Mouse (Mus musculus): ENCODE results near the gene Ampd2. TPM values are rescaled to one million over a fixed set of nuclear protein-coding genes. Genes with fewer than 3 reads are reported as not detected.

Ampd2 gene
- polyA plus RNA-seq, 1 experiment from 2014 or later, result 18.2 TPM

DNA sequence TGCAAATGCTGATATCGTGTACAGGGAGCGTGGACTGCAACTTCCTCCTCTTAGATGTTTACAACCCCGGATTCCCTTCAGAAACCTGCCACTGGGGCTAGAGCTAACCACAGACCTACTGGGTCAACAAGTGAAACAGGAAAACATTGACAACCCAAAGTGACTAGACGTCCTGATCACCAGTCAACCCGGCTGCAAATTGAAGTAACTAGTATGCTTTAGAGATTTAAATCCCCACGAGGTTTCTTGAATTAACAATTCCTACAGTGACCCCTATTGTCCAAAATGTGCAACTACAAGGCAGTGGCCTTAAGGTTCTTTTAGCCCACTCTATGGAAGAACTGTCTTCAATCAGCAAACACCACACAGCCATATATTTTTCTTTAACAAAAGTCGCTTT is 25.0 kb downstream of the Ampd2 start:
- Histone ChIP-seq H3K36me3 (ENCODE audit: control insufficient read depth, insufficient read depth) (no peaks in the 10 kb centered on the region), H3K9me3 (ENCODE audit: control insufficient read depth) (no peaks in the 10 kb centered on the region), H3K4me2 (replicated peaks; ENCODE audit: low read depth) (peak overlapping the region; percentile 51), H3K9ac (ENCODE audit: low read depth, low read length) (no peak overlapping the region), H3K4me3 (ENCODE audit: low read depth, low read length) (no peak overlapping the region), H3K27ac (ENCODE audit: low read depth, low read length) (no peak overlapping the region), H3K27me3 (replicated peaks; ENCODE audit: control insufficient read depth, insufficient read depth, low read length) (no peaks in the 10 kb centered on the region), H3K4me1 (replicated peaks; ENCODE audit: control insufficient read depth, insufficient read depth, low read length) (no peaks in the 10 kb centered on the region)
- no peak for ATAC-seq
- peak; percentile 80 for TF ChIP-seq CTCF (IDR thresholded peaks at IDR 0.05; ENCODE audit: low read depth)
- WGBS, result 8% methylated on average over 7 of the region's 7 CpGs

DNA sequence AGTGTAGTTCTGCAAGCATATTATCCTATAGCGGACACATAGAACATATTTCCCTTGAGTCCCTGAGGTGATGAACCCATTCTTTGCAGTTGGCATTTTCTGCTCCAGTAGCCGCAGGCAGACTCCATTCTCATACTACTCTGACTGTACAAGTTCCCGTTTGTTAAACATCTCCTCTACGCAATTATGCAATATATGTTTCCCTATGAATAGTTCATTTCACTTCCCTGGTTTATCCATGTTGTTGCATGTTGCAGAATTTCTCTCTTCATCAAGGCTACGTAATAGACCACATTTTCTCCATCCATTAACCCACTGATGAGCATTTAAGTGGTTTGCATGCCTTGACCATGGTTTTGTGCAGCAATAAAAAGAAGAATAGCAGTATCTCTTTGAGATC is 36.0 kb downstream of the Ampd2 start:
- Histone ChIP-seq H3K27me3 (replicated peaks; ENCODE audit: control insufficient read depth, insufficient read depth, low read length) (no peaks in the 10 kb centered on the region), H3K27ac (ENCODE audit: low read depth, low read length) (no peak overlapping the region), H3K9me3 (ENCODE audit: control insufficient read depth) (no peaks in the 10 kb centered on the region), H3K4me3 (ENCODE audit: low read depth, low read length) (no peak overlapping the region), H3K4me1 (replicated peaks; ENCODE audit: control insufficient read depth, insufficient read depth, low read length) (no peaks in the 10 kb centered on the region), H3K36me3 (ENCODE audit: control insufficient read depth, insufficient read depth) (no peaks in the 10 kb centered on the region), H3K4me2 (replicated peaks; ENCODE audit: low read depth) (no peak overlapping the region), H3K9ac (ENCODE audit: low read depth, low read length) (no peak overlapping the region)
- TF ChIP-seq CTCF (IDR thresholded peaks at IDR 0.05; ENCODE audit: low read depth), result no peak
- ATAC-seq, result no peak
- 90% methylated on average over 5 of the region's 5 CpGs for WGBS

DNA sequence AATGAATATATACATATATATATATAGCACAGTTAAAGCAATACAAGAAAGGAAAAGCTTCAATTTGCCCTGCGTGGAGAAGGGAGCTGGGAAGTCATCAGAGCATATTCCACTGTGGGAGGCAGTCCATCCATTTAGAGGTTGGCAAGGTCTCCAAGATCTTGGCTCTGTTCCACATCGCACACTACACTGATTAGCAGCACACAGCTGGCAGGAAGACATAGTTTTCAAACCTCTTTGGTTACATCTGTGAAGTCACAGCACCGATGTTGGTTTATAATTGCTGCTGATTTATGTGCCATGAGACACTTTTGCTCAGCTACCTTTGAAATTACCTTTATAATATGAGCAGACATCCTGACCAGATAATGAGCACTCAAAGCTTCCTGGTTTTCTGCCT is 38.1 kb downstream of the Ampd2 start:
- no peak overlapping the region for H3K4me2 ChIP-seq (replicated peaks; ENCODE audit: low read depth)
- H3K36me3 ChIP-seq (ENCODE audit: control insufficient read depth, insufficient read depth), result no peaks in the 10 kb centered on the region
- no peak overlapping the region for H3K9ac ChIP-seq (ENCODE audit: low read depth, low read length)
- H3K4me3 ChIP-seq (ENCODE audit: low read depth, low read length), result no peak overlapping the region
- 43% methylated on average over 3 of the region's 3 CpGs for WGBS
- no peak overlapping the region for H3K27ac ChIP-seq (ENCODE audit: low read depth, low read length)
- H3K27me3 ChIP-seq (replicated peaks; ENCODE audit: control insufficient read depth, insufficient read depth, low read length), result no peaks in the 10 kb centered on the region
- no peaks in the 10 kb centered on the region for H3K4me1 ChIP-seq (replicated peaks; ENCODE audit: control insufficient read depth, insufficient read depth, low read length)
- no peak for ATAC-seq
- TF ChIP-seq CTCF (IDR thresholded peaks at IDR 0.05; ENCODE audit: low read depth), result no peak
- no peaks in the 10 kb centered on the region for H3K9me3 ChIP-seq (ENCODE audit: control insufficient read depth)

DNA sequence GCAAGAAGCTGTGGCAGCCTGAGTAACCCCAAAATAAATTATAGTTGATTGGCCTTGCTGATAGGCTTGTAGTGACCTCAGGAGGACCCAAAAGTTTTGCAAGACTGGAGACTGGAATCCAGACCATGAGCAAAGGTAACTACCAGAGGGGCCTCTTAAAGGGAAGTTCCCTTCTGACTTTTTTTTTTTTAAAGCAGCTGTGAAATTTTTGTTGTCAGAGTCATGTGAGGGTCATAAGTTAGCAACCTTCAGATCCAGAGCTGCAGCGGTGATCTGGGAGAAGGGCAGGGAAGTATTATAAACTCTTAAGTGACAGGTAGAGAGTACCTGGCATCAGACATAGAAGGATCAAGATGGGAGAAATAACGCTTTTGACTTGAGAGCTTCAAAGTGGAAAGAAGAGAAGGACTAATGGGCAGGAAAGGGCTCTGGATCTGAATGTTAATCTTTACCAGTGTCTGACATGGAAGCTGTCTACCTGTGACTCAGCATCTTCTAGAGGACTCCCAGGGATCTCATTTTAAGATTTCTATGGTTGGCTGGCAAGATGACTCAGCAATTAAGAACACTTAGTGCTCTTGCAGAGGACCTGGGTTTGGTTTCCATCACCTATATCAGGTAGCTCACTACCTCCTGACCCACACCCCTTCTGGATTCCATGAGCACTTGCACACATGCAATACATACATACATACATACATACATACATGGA is 39.4 kb downstream of the Ampd2 start:
- no peaks in the 10 kb centered on the region for H3K9me3 ChIP-seq (ENCODE audit: control insufficient read depth)
- no peak overlapping the region for H3K4me2 ChIP-seq (replicated peaks; ENCODE audit: low read depth)
- H3K36me3 ChIP-seq (ENCODE audit: control insufficient read depth, insufficient read depth), result no peaks in the 10 kb centered on the region
- no peaks in the 10 kb centered on the region for H3K4me1 ChIP-seq (replicated peaks; ENCODE audit: control insufficient read depth, insufficient read depth, low read length)
- WGBS, result 61% methylated on average over 2 of the region's 2 CpGs
- H3K27ac ChIP-seq (ENCODE audit: low read depth, low read length), result no peak overlapping the region
- H3K9ac ChIP-seq (ENCODE audit: low read depth, low read length), result no peak overlapping the region
- no peak for ATAC-seq
- no peak overlapping the region for H3K4me3 ChIP-seq (ENCODE audit: low read depth, low read length)
- TF ChIP-seq CTCF (IDR thresholded peaks at IDR 0.05; ENCODE audit: low read depth), result no peak
- no peaks in the 10 kb centered on the region for H3K27me3 ChIP-seq (replicated peaks; ENCODE audit: control insufficient read depth, insufficient read depth, low read length)

DNA sequence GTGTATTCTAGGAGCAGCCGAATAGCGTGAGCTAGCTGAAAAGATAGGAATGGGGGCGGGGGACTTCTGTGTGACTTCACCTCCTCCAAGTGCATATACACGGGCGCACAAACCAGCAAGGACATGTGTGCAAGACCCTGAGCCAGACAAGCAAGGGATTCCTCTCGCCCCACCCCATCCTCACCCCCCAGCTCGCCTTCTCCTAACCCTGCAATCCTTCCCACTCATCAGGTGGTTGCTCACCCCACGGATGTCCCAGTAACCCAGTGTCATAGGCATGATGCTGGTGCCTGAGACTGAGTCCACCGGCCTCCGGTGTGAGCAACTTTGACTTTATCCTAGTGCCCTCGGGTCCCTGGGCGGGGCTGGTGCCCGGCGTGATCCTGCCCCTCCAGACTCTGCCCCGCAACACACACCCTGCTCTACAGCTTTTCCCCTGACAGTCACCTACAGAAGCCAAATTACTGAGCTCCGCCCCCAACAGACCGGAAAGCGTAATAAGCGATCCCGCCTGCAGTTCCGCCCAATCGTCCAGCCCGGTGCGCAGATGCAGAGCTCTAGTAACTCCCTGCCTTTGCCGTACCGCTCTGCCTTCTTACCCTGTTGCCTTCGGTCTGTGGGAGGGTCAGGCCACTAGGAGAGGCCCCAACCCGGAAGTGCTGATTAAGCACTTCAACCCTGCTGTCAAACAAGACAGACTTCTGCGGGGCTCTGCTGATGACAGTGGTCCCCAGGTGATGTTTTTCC is 41.9 kb downstream of the Ampd2 start, which contains the start of gene Gstm4:
Gene Gstm4, minus strand, starts transcription at position 501 of the 747 bp plus-strand sequence.
- Histone ChIP-seq H3K9me3 (ENCODE audit: control insufficient read depth) (no peaks in the 10 kb centered on the region), H3K36me3 (ENCODE audit: control insufficient read depth, insufficient read depth) (no peaks in the 10 kb centered on the region), H3K4me1 (replicated peaks; ENCODE audit: control insufficient read depth, insufficient read depth, low read length) (no peaks in the 10 kb centered on the region), H3K27ac (ENCODE audit: low read depth, low read length) (peak within 1 kb of the TSS; percentile 76), H3K9ac (ENCODE audit: low read depth, low read length) (peak within 1 kb of the TSS; percentile 64), H3K4me2 (replicated peaks; ENCODE audit: low read depth) (peak within 1 kb of the TSS; percentile 81), H3K27me3 (replicated peaks; ENCODE audit: control insufficient read depth, insufficient read depth, low read length) (no peaks in the 10 kb centered on the region), H3K4me3 (ENCODE audit: low read depth, low read length) (peak within 1 kb of the TSS; percentile 46)
- TF ChIP-seq CTCF (IDR thresholded peaks at IDR 0.05; ENCODE audit: low read depth), result peak; percentile 47
- ATAC-seq, result peak; percentile 95
- WGBS, result 4% methylated on average over 29 of the region's 29 CpGs

DNA sequence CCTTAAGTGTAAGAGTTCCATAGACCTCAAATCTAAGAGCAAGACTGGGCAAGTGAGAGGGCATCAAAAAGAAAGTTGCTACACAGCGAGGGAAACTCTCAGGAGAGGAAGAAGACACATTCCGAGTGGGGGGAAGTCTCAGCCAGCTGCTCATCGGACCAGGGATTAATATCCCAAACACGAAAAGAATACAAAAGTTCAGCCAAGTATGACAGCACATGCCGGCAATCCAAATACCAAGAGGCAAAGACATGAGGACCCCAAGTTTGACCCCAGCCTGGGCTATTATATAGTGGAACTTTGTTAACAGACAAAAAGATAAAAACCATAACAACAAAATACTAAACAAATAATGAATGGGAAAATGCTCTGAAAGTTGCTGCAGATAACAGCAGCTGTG is 53.3 kb downstream of the Ampd2 start:
- no peak for ATAC-seq
- Histone ChIP-seq H3K4me2 (replicated peaks; ENCODE audit: low read depth) (no peak overlapping the region), H3K9me3 (ENCODE audit: control insufficient read depth) (no peaks in the 10 kb centered on the region), H3K4me3 (ENCODE audit: low read depth, low read length) (no peak overlapping the region), H3K27me3 (replicated peaks; ENCODE audit: control insufficient read depth, insufficient read depth, low read length) (no peaks in the 10 kb centered on the region), H3K4me1 (replicated peaks; ENCODE audit: control insufficient read depth, insufficient read depth, low read length) (0 out of 2 replicates have a peak, but pooled peaks cover 2% of the 10 kb centered on the region), H3K9ac (ENCODE audit: low read depth, low read length) (no peak overlapping the region), H3K27ac (ENCODE audit: low read depth, low read length) (no peak overlapping the region), H3K36me3 (ENCODE audit: control insufficient read depth, insufficient read depth) (no peaks in the 10 kb centered on the region)
- no peak for TF ChIP-seq CTCF (IDR thresholded peaks at IDR 0.05; ENCODE audit: low read depth)
- 49% methylated on average over 5 of the region's 5 CpGs for WGBS

All from intestine, postnatal 0 days (tissue).